Mouse (Mus musculus): ENCODE results near the gene Thbs1. TPM values are rescaled to one million over a fixed set of nuclear protein-coding genes. Genes with fewer than 3 reads are reported as not detected.
"Not testable (repeated sequence)": the region's sequence is repeated elsewhere in the genome, so short reads cannot be mapped to it uniquely, and the experiment has no call there.

The Thbs1 gene
- polyA plus RNA-seq, 1 experiment, result 0.98 TPM

DNA sequence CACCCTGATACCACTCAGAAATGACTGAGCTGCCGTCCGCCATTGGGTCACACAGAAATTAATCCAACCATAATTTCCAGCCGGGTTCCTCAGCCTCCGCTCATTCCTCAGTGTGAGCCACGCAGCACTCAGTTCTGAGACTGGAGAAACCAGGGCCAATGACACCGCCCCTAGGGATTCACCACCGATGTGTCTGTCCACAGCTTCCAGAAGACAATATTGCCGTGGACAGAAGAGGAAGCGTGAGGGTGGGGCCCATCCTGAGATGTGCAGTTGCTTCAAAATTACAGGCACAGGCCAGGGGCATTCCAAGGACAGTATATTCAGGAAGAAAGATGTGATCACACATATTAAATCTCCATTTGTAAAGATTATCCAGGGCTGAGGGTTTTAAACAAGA is 25.4 kb downstream of the Thbs1 start:
- no peak for DNase-seq
- 79% methylated on average over 9 of the region's 9 CpGs for WGBS
- TF ChIP-seq CTCF (IDR thresholded peaks at IDR 0.05; ENCODE audit: borderline replicate concordance, insufficient read depth, low read depth, low read length) (no peak), POLR2A (IDR thresholded peaks at IDR 0.05; ENCODE audit: borderline replicate concordance, insufficient read depth, low read length) (no peak)
- H3K27me3 ChIP-seq (ENCODE audit: control insufficient read depth, insufficient read depth, low read length), result no peaks in the 10 kb centered on the region; the same call in 1 of the 2 replicates
- H3K27ac ChIP-seq (ENCODE audit: insufficient read depth, low read length), result no peak overlapping the region
- H3K4me1 ChIP-seq (ENCODE audit: control insufficient read depth, insufficient read depth, low read length), result no peaks in the 10 kb centered on the region
- no peak overlapping the region for H3K4me3 ChIP-seq (replicated peaks; ENCODE audit: insufficient read depth, low read depth, low read length)

DNA sequence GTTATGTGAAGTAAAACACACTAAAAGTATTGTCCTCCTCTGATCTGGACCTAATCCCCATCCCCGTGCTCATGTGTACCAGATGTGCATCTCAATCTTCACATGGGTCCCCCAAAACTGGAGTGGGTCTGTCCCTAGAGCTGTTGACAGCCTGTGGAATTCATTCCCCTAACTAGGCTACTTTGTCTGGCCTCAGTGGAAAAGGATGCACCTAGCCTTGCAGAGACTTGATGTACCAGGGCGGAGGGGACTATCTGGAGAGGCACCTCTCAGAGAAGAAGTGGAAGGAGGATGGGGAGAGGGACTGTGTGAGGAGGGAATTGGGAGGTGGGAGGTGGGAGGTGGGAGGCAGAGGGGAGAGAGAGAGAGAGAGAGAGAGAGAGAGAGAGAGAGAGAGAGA is 26.1 kb downstream of the Thbs1 start:
- 79% methylated on average over 2 of the region's 2 CpGs for WGBS
- Histone ChIP-seq H3K27me3 (ENCODE audit: control insufficient read depth, insufficient read depth, low read length) (no peaks in the 10 kb centered on the region; the same call in 1 of the 2 replicates), H3K4me3 (replicated peaks; ENCODE audit: insufficient read depth, low read depth, low read length) (no peak overlapping the region), H3K4me1 (ENCODE audit: control insufficient read depth, insufficient read depth, low read length) (no peaks in the 10 kb centered on the region), H3K27ac (ENCODE audit: insufficient read depth, low read length) (no peak overlapping the region)
- no peak for TF ChIP-seq CTCF (IDR thresholded peaks at IDR 0.05; ENCODE audit: borderline replicate concordance, insufficient read depth, low read depth, low read length)
- TF ChIP-seq POLR2A (IDR thresholded peaks at IDR 0.05; ENCODE audit: borderline replicate concordance, insufficient read depth, low read length), result no peak
- no peak for DNase-seq

DNA sequence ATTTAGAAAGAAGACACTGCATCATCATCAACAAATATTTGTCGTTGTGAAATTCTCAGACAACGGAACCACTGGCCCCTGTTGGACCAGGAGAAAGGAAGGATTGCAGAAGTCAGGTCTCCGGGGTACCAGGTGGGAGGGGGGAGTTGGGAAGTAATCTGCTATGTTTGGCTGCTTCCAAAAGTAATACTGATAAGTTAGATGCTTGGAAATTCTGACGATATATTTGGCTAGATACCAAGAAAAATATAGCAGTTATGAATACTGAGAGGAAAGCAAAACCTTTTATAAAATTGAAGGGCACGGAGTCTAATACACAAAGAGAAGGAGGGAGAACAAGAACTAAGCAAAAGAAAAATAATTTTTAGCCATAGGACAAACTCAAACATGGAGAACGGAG is 27.6 kb downstream of the Thbs1 start:
- no peaks in the 10 kb centered on the region; the same call in 1 of the 2 replicates for H3K27me3 ChIP-seq (ENCODE audit: control insufficient read depth, insufficient read depth, low read length)
- DNase-seq, result no peak
- 72% methylated on average over 6 of the region's 6 CpGs for WGBS

DNA sequence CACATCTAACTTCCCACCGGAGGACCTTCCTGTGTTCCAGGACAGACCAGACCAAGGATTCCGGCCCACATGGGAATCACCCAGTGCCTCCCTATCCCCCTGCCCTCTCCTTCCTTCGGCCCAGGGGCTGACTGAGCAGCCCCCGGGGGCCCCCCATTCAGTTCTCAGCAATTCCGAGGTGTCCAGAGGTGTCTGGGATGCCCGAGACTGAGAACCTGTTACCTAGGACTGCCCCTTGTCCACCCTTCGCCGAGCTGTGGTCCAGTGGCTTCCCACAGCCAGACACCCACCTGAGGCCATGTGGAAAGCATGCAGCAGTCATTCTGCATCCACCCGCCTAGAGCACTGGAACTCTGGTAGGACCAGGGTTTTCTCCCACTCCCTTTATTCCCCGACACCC is 30.0 kb downstream of the Thbs1 start:
- Histone ChIP-seq H3K4me3 (replicated peaks; ENCODE audit: insufficient read depth, low read depth, low read length) (no peak overlapping the region), H3K27me3 (ENCODE audit: control insufficient read depth, insufficient read depth, low read length) (no peaks in the 10 kb centered on the region; the same call in 1 of the 2 replicates), H3K4me1 (ENCODE audit: control insufficient read depth, insufficient read depth, low read length) (no peaks in the 10 kb centered on the region), H3K27ac (ENCODE audit: insufficient read depth, low read length) (no peak overlapping the region)
- WGBS, result 86% methylated on average over 10 of the region's 10 CpGs
- DNase-seq, result no peak
- no peak for TF ChIP-seq POLR2A (IDR thresholded peaks at IDR 0.05; ENCODE audit: borderline replicate concordance, insufficient read depth, low read length)
- TF ChIP-seq CTCF (IDR thresholded peaks at IDR 0.05; ENCODE audit: borderline replicate concordance, insufficient read depth, low read depth, low read length), result no peak

More for the DNA sequence above, 27.6 kb downstream of the Thbs1 start:
- H3K4me3 ChIP-seq (replicated peaks; ENCODE audit: insufficient read depth, low read depth, low read length), result no peak overlapping the region
- H3K4me1 ChIP-seq (ENCODE audit: control insufficient read depth, insufficient read depth, low read length), result no peaks in the 10 kb centered on the region
- TF ChIP-seq POLR2A (IDR thresholded peaks at IDR 0.05; ENCODE audit: borderline replicate concordance, insufficient read depth, low read length), result no peak
- TF ChIP-seq CTCF (IDR thresholded peaks at IDR 0.05; ENCODE audit: borderline replicate concordance, insufficient read depth, low read depth, low read length), result no peak
- no peak overlapping the region for H3K27ac ChIP-seq (ENCODE audit: insufficient read depth, low read length)

DNA sequence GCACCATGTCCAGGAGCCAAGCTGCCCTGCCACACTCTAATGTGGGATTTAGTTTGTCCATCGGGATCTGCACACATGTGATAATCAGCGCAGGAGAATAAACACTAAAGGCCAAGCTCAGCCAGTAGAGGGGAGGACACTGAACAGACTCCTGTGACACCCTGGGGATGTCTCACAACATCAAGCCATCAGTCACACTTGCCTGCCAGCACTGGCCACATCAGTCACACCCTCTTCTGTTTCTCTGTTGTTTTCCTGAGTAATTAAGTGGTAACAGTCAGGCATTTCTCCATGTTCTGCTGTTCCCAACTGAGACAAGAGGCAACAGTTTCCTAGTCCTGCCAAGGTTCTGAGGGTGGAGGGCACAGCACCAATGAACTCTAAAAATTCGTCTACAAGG is 36.1 kb downstream of the Thbs1 start:
- H3K4me1 ChIP-seq (ENCODE audit: control insufficient read depth, insufficient read depth, low read length), result peaks cover 11% of the 10 kb centered on the region
- WGBS, result 28% methylated on average over 3 of the region's 3 CpGs
- not testable (repeated sequence) for H3K27me3 ChIP-seq (ENCODE audit: control insufficient read depth, insufficient read depth, low read length); H3K4me3 ChIP-seq (replicated peaks; ENCODE audit: insufficient read depth, low read depth, low read length); DNase-seq; H3K27ac ChIP-seq (ENCODE audit: insufficient read depth, low read length)

DNA sequence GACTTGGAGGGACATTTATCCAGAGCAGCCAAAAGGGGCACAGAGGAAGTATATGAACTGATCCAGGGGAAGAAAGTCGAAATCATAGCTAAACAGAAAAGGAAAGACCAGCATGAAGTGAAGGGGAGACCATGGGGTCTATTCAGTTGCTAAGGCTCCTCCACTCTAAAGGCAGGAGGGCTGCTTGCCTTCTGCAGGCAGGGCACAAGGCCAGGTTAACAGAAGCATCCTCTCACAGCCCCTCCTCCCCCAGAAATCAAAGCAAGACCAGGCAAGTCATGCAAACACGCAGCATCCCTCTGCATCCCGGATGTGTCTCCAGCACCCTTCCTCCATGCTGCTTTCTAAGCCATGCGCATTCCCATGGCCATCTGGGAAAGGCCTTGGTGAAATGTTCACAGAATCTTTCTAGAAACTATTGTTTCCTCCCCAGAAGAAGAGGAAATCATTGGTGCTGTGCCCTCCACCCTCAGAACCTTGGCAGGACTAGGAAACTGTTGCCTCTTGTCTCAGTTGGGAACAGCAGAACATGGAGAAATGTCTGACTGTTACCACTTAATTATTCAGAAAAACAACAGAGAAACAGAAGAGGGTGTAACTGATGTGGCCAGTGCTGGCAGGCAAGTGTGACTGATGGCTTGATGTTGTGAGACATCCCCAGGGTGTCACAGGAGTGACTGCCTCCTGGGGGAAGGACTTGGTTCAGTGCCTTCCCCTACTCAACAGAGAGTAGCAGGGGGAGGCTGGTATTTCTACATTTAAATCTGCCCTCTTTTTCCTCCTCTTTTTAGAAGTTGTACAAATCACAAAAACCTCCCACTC is 36.9 kb downstream of the Thbs1 start:
- Histone ChIP-seq H3K4me3 (replicated peaks; ENCODE audit: insufficient read depth, low read depth, low read length) (no peak overlapping the region), H3K27me3 (ENCODE audit: control insufficient read depth, insufficient read depth, low read length) (no peaks in the 10 kb centered on the region; the same call in 1 of the 2 replicates), H3K27ac (ENCODE audit: insufficient read depth, low read length) (no peak overlapping the region), H3K4me1 (ENCODE audit: control insufficient read depth, insufficient read depth, low read length) (peaks cover 11% of the 10 kb centered on the region)
- DNase-seq, result no peak
- 31% methylated on average over 4 of the region's 4 CpGs for WGBS
- TF ChIP-seq CTCF (IDR thresholded peaks at IDR 0.05; ENCODE audit: borderline replicate concordance, insufficient read depth, low read depth, low read length) (no peak), POLR2A (IDR thresholded peaks at IDR 0.05; ENCODE audit: borderline replicate concordance, insufficient read depth, low read length) (no peak)

DNA sequence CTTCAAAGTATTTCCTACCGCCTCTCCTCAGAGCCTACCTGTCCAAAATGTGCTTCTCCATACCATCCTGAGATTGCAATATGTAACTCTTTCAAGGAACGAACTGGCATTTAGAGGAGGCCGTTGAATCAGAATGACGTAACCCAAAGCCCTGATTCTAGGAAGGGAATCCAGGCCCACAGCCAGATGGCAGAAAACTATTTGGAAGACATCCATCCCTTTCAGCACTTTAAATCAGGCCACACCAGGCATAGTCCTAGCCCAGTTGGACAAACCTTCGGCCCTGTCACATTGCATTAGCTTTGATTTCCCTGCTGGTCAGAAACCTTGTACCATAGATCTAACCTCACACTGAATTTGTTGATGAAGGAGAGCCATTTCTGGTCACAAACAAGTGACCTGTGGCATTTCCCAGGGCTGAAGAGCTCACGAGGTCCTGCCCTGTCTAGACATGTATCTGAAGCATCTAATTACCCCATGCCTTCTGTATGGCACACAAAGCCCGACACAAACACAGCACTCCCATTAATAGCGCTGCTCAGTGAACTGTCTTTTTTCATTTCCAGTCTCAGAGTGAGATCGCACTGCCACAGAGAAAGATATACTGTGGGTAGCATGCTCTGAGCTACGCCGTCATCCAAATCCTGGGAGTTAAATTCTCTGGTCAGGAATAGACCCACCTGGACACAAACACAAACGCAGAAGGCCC is 38.3 kb downstream of the Thbs1 start:
- 6% methylated on average over 12 of the region's 12 CpGs for WGBS
- DNase-seq, result peak; percentile 83 to 90
- H3K27ac ChIP-seq (ENCODE audit: insufficient read depth, low read length), result no peak overlapping the region
- H3K4me3 ChIP-seq (replicated peaks; ENCODE audit: insufficient read depth, low read depth, low read length), result no peak overlapping the region
- TF ChIP-seq POLR2A (IDR thresholded peaks at IDR 0.05; ENCODE audit: borderline replicate concordance, insufficient read depth, low read length), result no peak
- TF ChIP-seq CTCF (IDR thresholded peaks at IDR 0.05; ENCODE audit: borderline replicate concordance, insufficient read depth, low read depth, low read length), result no peak
- H3K4me1 ChIP-seq (ENCODE audit: control insufficient read depth, insufficient read depth, low read length), result peaks cover 11% of the 10 kb centered on the region
- H3K27me3 ChIP-seq (ENCODE audit: control insufficient read depth, insufficient read depth, low read length), result no peaks in the 10 kb centered on the region; the same call in 1 of the 2 replicates

DNA sequence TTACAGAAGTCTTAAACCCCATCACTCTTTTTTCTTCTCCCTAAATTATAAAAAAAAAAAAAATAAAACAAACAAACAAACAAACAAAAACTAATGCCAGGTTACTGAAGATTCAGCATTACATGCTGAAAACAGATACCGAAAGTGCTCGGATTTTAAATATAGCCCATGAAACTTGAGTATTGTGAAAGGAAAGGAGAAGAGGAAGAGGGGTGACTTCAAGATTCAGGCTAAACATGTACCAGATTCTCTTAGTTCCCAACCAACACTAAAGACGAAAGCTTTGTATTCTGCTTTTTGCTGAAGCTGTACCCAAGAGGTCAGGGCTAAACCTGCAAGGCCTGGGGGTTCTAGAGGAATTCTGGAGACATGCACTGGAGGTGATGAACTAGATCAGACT is 46.4 kb downstream of the Thbs1 start:
- TF ChIP-seq CTCF (IDR thresholded peaks at IDR 0.05; ENCODE audit: borderline replicate concordance, insufficient read depth, low read depth, low read length) (no peak), POLR2A (IDR thresholded peaks at IDR 0.05; ENCODE audit: borderline replicate concordance, insufficient read depth, low read length) (no peak)
- H3K27ac ChIP-seq (ENCODE audit: insufficient read depth, low read length), result no peak overlapping the region
- WGBS, result 96% methylated on average over 3 of the region's 3 CpGs
- no peaks in the 10 kb centered on the region for H3K4me1 ChIP-seq (ENCODE audit: control insufficient read depth, insufficient read depth, low read length)
- no peak for DNase-seq
- no peaks in the 10 kb centered on the region; the same call in 1 of the 2 replicates for H3K27me3 ChIP-seq (ENCODE audit: control insufficient read depth, insufficient read depth, low read length)
- no peak overlapping the region for H3K4me3 ChIP-seq (replicated peaks; ENCODE audit: insufficient read depth, low read depth, low read length)

All from cerebellum, adult 2 months (tissue).